Mouse (Mus musculus) layer of hippocampus, adult 2 months (tissue): Measurements from ENCODE around the gene Oxct2a. TPM values are rescaled to one million over a fixed set of nuclear protein-coding genes. Genes with fewer than 3 reads are reported as not detected.
A peak's percentile ranks its signal among the peaks of the same experiment; 100 is the strongest.
"Not testable (repeated sequence)": the region's sequence is repeated elsewhere in the genome, so short reads cannot be mapped to it uniquely, and the experiment has no call there.

ENCODE experiments used
- DNase-seq, 2 experiments: peaks; one replicate each; pipeline ENCODE4 v3.0.0; 2022; ENCODE audit warnings: low spot score in 2 of 2
- H3K27ac ChIP-seq: fragments of 200-600 bp; 2 replicates; pipeline ENCODE4 v1.8.1; 2022
- H3K4me3 ChIP-seq: fragments of 200-600 bp; 2 replicates; pipeline ENCODE4 v1.8.1; 2022; ENCODE audit warnings: mild to moderate bottlenecking
- CTCF ChIP-seq: fragments of 200-600 bp; conservative IDR thresholded peaks from 2 replicates; pipeline ENCODE4 v1.8.1; 2022; ENCODE audit warnings: antibody characterized with exemption, mild to moderate bottlenecking, moderate library complexity
- long read RNA-seq, 2 experiments: library from polyadenylated mRNA; stranded (forward); transcript quantifications; one replicate each; pipeline ENCODE4 v2.0.0; 2021; ENCODE audit warnings: borderline mapping rate in 2 of 2
- total RNA-seq, 2 experiments: library from RNA; stranded (reverse); gene quantifications; 2 replicates each; pipeline ENCODE4 v1.2.3; 2021

The Oxct2a gene
- total RNA-seq = not detected
- long read RNA-seq, experiment 1 = 0 reads
- long read RNA-seq, experiment 2 = 0 reads

- Histone ChIP-seq H3K27ac (no peak within 1 kb of the TSS), H3K4me3 (peak within 1 kb of the TSS; percentile 39)
- no peak for TF ChIP-seq CTCF
- DNase-seq = no peak
These were observed at the start of gene Oxct2a for GRCm38 (mm10) chr4:123323534-123323933. Oxct2a (minus strand) TSS chr4:123323634.

GRCm38 (mm10) chr4:123363555-123363954 is 40.1 kb upstream of the Oxct2a start:
- DNase-seq = no peak
- no peak overlapping the region for H3K4me3 ChIP-seq
- no peak overlapping the region for H3K27ac ChIP-seq
- TF ChIP-seq CTCF = no peak

- TF ChIP-seq CTCF = no peak
- Histone ChIP-seq H3K4me3 (no peak overlapping the region), H3K27ac (no peak overlapping the region)
- DNase-seq = no peak
These were observed 37.3 kb upstream of the Oxct2a start for GRCm38 (mm10) chr4:123360771-123361170.

- no peak for DNase-seq
- TF ChIP-seq CTCF = no peak
- H3K4me3 ChIP-seq = no peak overlapping the region
- no peak overlapping the region for H3K27ac ChIP-seq
These were observed 35.2 kb upstream of the Oxct2a start for GRCm38 (mm10) chr4:123358613-123359012.

- H3K4me3 ChIP-seq = no peak overlapping the region
- H3K27ac ChIP-seq = no peak overlapping the region
- no peak for TF ChIP-seq CTCF
- DNase-seq = no peak
These were observed 32.5 kb upstream of the Oxct2a start for GRCm38 (mm10) chr4:123355941-123356340.

- TF ChIP-seq CTCF = no peak
- no peak overlapping the region for H3K4me3 ChIP-seq
- DNase-seq = no peak
These were observed 29.9 kb upstream of the Oxct2a start for GRCm38 (mm10) chr4:123353271-123353877.

GRCm38 (mm10) chr4:123343471-123343789 is 20.0 kb upstream of the Oxct2a start:
- no peak for TF ChIP-seq CTCF
- DNase-seq = no peak
- Histone ChIP-seq H3K27ac (no peak overlapping the region), H3K4me3 (no peak overlapping the region; the same call in 1 of the 2 replicates)

More at GRCm38 (mm10) chr4:123353271-123353877, 29.9 kb upstream of the Oxct2a start:
- H3K27ac ChIP-seq = no peak overlapping the region

GRCm38 (mm10) chr4:123342642-123343470 is 19.4 kb upstream of the Oxct2a start, which contains the start of gene Bmp8a:
Bmp8a (minus strand) TSS chr4:123343252.
- peak within 1 kb of the TSS; percentile 37 for H3K4me3 ChIP-seq
- TF ChIP-seq CTCF = no peak
- DNase-seq = no peak
- no peak within 1 kb of the TSS for H3K27ac ChIP-seq

GRCm38 (mm10) chr4:123342091-123342641 is 18.7 kb upstream of the Oxct2a start:
- no peak for TF ChIP-seq CTCF
- DNase-seq = no peak
- H3K27ac ChIP-seq = no peak overlapping the region
- H3K4me3 ChIP-seq = peak overlapping the region; percentile 37

- Histone ChIP-seq H3K27ac (no peak overlapping the region), H3K4me3 (no peak overlapping the region)
- TF ChIP-seq CTCF = no peak
- no peak for DNase-seq
These were observed 16.8 kb upstream of the Oxct2a start for GRCm38 (mm10) chr4:123340232-123340631.

- no peak for TF ChIP-seq CTCF
- DNase-seq = no peak
- no peak overlapping the region for H3K27ac ChIP-seq
These were observed 14.3 kb upstream of the Oxct2a start for GRCm38 (mm10) chr4:123337693-123338092.

GRCm38 (mm10) chr4:123335796-123336585 is 12.6 kb upstream of the Oxct2a start:
- DNase-seq = no peak
- Histone ChIP-seq H3K27ac (no peak overlapping the region), H3K4me3 (no peak overlapping the region)
- 0 out of 2 replicates have a peak, but pooled peaks have one; percentile 6 for TF ChIP-seq CTCF

More at GRCm38 (mm10) chr4:123337693-123338092, 14.3 kb upstream of the Oxct2a start:
- no peak overlapping the region for H3K4me3 ChIP-seq

- H3K4me3 ChIP-seq, H3K27ac ChIP-seq, DNase-seq: not testable (repeated sequence)
These were observed 11.8 kb upstream of the Oxct2a start for GRCm38 (mm10) chr4:123335244-123335643.
